30 mouse cellular contexts compared by ENCODE assay signal in the genomic region with DNA sequence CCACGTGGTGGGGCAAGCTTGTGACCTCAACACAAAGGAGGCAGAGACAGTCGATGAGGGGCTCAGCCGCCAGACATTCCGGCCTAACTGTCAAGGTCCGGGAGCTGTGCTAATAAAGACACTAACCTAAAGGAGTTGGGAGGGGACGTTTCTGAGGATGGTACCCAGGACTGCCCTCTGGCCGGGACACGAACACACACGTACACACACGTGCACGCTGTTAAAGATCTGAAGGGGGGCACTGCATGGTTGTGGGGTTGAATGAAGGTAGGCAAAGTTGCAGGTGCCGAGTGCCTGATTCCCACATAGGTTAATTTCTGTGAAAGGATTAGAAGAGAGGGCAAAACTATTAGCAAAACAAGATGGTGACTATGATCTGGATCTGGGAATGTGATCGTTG.
DNase-seq lines count a peak whose midpoint lies in the region; ATAC-seq lines count a peak whose summit lies in the region.
"Had no signal": no experiment of that assay in that cellular context is flagged by ENCODE, and none has a peak within 500 bp of the region (broad histone marks: within the 10 kb centered on the region; RNA-seq: fewer than 3 reads in every experiment).

No protein-coding gene starts in this region.

- no peaks in the 10 kb centered on the region for H3K9me3 ChIP-seq in midbrain, embryonic 10.5 days (replicated peaks)
- no peaks in the 10 kb centered on the region; the same call in 1 of the 2 replicates for H3K9me3 ChIP-seq in midbrain, embryonic 14.5 days (ENCODE audit: control insufficient read depth, low read length)
- H3K9me3 ChIP-seq: embryonic facial prominence, embryonic 13.5 days; forebrain, embryonic 10.5 days; forebrain, embryonic 15.5 days; intestine, embryonic 15.5 days; liver, embryonic 12.5 days had no signal

- H3K27ac ChIP-seq in midbrain, embryonic 10.5 days (replicated peaks), result peak overlapping the region; percentile 47
- no peak overlapping the region for H3K27ac ChIP-seq in midbrain, embryonic 14.5 days (replicated peaks; ENCODE audit: low read depth, low read length)
- H3K27ac ChIP-seq: embryonic facial prominence, embryonic 13.5 days; forebrain, embryonic 15.5 days; hindbrain, postnatal 0 days; intestine, embryonic 15.5 days; layer of hippocampus, adult 2 months; left cerebral cortex, adult 2 months; liver, embryonic 12.5 days; stomach, postnatal 0 days had no signal

- H3K4me2 ChIP-seq in midbrain, embryonic 14.5 days (ENCODE audit: low read length), result no peak overlapping the region
- H3K4me2 ChIP-seq: forebrain, embryonic 15.5 days; intestine, embryonic 15.5 days; liver, embryonic 12.5 days had no signal

- DNase-seq in embryo, embryonic 10 days (ENCODE audit: low spot score), result peak; percentile 16
- no peak for DNase-seq in embryo, embryonic 9.5 days (ENCODE audit: extremely low spot score)
- DNase-seq in midbrain, embryonic 10.5 days (ENCODE audit: low spot score), result peak; percentile 25
- DNase-seq in midbrain, embryonic 14.5 days, result no peak
- peak; percentile 32 for DNase-seq in ZHBTc4 (ENCODE audit: low read depth, low spot score)
- DNase-seq in retina, embryonic 14.5 days (ENCODE audit: low spot score), result peak; percentile 49
- DNase-seq in frontal cortex, adult 2 months (ENCODE audit: extremely low spot score in 1 of 2, low spot score in 1 of 2), result no peak
- no peak for DNase-seq in cerebellum, adult 9-11 months
- DNase-seq: adrenal gland, postnatal 25 days; cerebellum, adult 11-12 months; gastrocnemius, postnatal 10 days; kidney, adult 2 months; kidney, postnatal 36 days; liver, postnatal 0 days; lung, postnatal 36 days; right cerebral cortex, adult 18-20 months; spleen, adult 18-20 months; thymus, adult 18-20 months; thymus, postnatal 25 days had no signal

- H3K9ac ChIP-seq in midbrain, embryonic 14.5 days (replicated peaks; ENCODE audit: low read length), result no peak overlapping the region
- H3K9ac ChIP-seq: forebrain, embryonic 15.5 days; intestine, embryonic 15.5 days; liver, embryonic 12.5 days; liver, postnatal 0 days had no signal

- 51% methylated on average over 13 of the region's 13 CpGs for WGBS in midbrain, embryonic 10.5 days
- WGBS in midbrain, embryonic 14.5 days, result 31% methylated on average over 13 of the region's 13 CpGs

- no peaks in the 10 kb centered on the region for H3K36me3 ChIP-seq in midbrain, embryonic 10.5 days
- no peaks in the 10 kb centered on the region for H3K36me3 ChIP-seq in midbrain, embryonic 14.5 days (ENCODE audit: control insufficient read depth, insufficient read depth, low read length)
- H3K36me3 ChIP-seq: embryonic facial prominence, embryonic 13.5 days; forebrain, embryonic 10.5 days; forebrain, embryonic 15.5 days; G1E; intestine, embryonic 15.5 days; liver, embryonic 12.5 days had no signal

- peaks cover 28% of the 10 kb centered on the region for H3K27me3 ChIP-seq in midbrain, embryonic 10.5 days (ENCODE audit: low read depth, poor library complexity, severe bottlenecking)
- no peaks in the 10 kb centered on the region for H3K27me3 ChIP-seq in midbrain, embryonic 14.5 days (ENCODE audit: control insufficient read depth, insufficient read depth, low read length)
- H3K27me3 ChIP-seq: CH12.LX; forebrain, embryonic 15.5 days; intestine, embryonic 15.5 days; liver, embryonic 12.5 days had no signal

- H3K4me1 ChIP-seq in midbrain, embryonic 10.5 days, result peaks cover 19% of the 10 kb centered on the region
- peaks cover 3% of the 10 kb centered on the region; the same call in 1 of the 2 replicates for H3K4me1 ChIP-seq in midbrain, embryonic 14.5 days (ENCODE audit: control insufficient read depth, insufficient read depth, low read length)
- H3K4me1 ChIP-seq: intestine, embryonic 15.5 days; liver, embryonic 12.5 days had no signal

- no peak; the same call in 1 of the 2 replicates for ATAC-seq in midbrain, embryonic 14.5 days (ENCODE audit: low FRiP score, low TSS enrichment)
- ATAC-seq: forebrain, embryonic 15.5 days; intestine, embryonic 15.5 days; liver, embryonic 12.5 days; liver, postnatal 0 days had no signal

- H3K4me3 ChIP-seq in midbrain, embryonic 10.5 days, result no peak overlapping the region
- no peak overlapping the region for H3K4me3 ChIP-seq in midbrain, embryonic 14.5 days (replicated peaks; ENCODE audit: low read depth, low read length)
- H3K4me3 ChIP-seq: embryonic facial prominence, embryonic 13.5 days; forebrain, embryonic 10.5 days; forebrain, embryonic 15.5 days; intestine, embryonic 15.5 days; layer of hippocampus, adult 2 months; left cerebral cortex, adult 2 months; liver, embryonic 12.5 days had no signal

Comparison
In these comparisons a context has a peak if more than half of its experiments do, and no peak if none do; other contexts are left out.
1. DNase-seq: peak in embryo, embryonic 10 days (single experiment), midbrain, embryonic 10.5 days (single experiment), ZHBTc4 (single experiment) and retina, embryonic 14.5 days (single experiment); none in embryo, embryonic 9.5 days (single experiment), midbrain, embryonic 14.5 days (single experiment), frontal cortex, adult 2 months (0 of 2) and cerebellum, adult 9-11 months (single experiment).